Mouse (Mus musculus): ENCODE measurements around the gene Hspd1. TPM values are rescaled to one million over a fixed set of nuclear protein-coding genes. Genes with fewer than 3 reads are reported as not detected.
A peak's percentile ranks its signal among the peaks of the same experiment; 100 is the strongest.

Gene Hspd1
- polyA plus RNA-seq, 1 experiment from 2014 or later: 809 TPM

DNA sequence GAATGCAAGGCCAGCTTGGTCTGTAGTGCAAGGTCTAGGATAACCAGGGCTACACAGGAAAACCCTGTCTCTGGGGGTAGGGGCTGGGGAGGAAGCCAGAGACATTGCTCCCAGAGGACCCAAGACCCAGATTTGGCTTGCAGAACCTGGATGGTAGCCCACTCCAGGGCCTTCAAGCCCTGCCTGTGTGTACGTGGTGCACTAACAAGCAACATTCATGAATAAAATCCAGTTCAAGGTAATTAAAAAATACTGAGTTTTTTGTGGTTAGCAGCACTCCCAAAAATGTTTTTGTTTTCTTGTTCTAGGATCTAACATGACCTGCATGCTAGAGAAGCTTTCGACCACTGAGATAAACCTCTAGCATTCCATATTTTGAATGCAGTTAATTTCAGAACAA lies 4.0 kb upstream of the Hspd1 start:
- no peak overlapping the region for H3K4me2 ChIP-seq
- 85% methylated on average over 2 of the region's 2 CpGs for WGBS
- peaks cover 7% of the 10 kb centered on the region; the same call in 1 of the 2 replicates for H3K36me3 ChIP-seq (ENCODE audit: control insufficient read depth, insufficient read depth, low read length)
- no peak overlapping the region for H3K9ac ChIP-seq (ENCODE audit: low read depth, low read length)
- no peaks in the 10 kb centered on the region for H3K9me3 ChIP-seq (ENCODE audit: control insufficient read depth, low read length)
- H3K27me3 ChIP-seq (replicated peaks; ENCODE audit: control insufficient read depth, insufficient read depth, low read length): no peaks in the 10 kb centered on the region
- H3K4me1 ChIP-seq (replicated peaks; ENCODE audit: control insufficient read depth, insufficient read depth, low read length): peaks cover 4% of the 10 kb centered on the region
- no peak overlapping the region for H3K4me3 ChIP-seq (ENCODE audit: low read depth, low read length)
- peak overlapping the region; percentile 13; the same call in 1 of the 2 replicates for H3K27ac ChIP-seq (ENCODE audit: low read depth, low read length)
- DNase-seq (ENCODE audit: low spot score) (no peak), ATAC-seq (replicated peaks; ENCODE audit: low FRiP score) (no peak)

- Histone ChIP-seq H3K27me3 (replicated peaks; ENCODE audit: control insufficient read depth, insufficient read depth, low read length) (no peaks in the 10 kb centered on the region), H3K27ac (ENCODE audit: low read depth, low read length) (peak overlapping the region; percentile 40), H3K4me1 (replicated peaks; ENCODE audit: control insufficient read depth, insufficient read depth, low read length) (peaks cover 12% of the 10 kb centered on the region), H3K36me3 (ENCODE audit: control insufficient read depth, insufficient read depth, low read length) (peaks cover 12% of the 10 kb centered on the region), H3K4me3 (ENCODE audit: low read depth, low read length) (peak overlapping the region; percentile 98), H3K4me2 (peak overlapping the region; percentile 76), H3K9me3 (ENCODE audit: control insufficient read depth, low read length) (no peaks in the 10 kb centered on the region), H3K9ac (ENCODE audit: low read depth, low read length) (peak overlapping the region; percentile 99)
- ATAC-seq (replicated peaks; ENCODE audit: low FRiP score) (no peak), DNase-seq (ENCODE audit: low spot score) (no peak)
- 66% methylated on average over 5 of the region's 5 CpGs for WGBS
Observed at GRCm38 (mm10) chr1:55089498-55090064, 1.5 kb upstream of the Hspd1 start.

DNA sequence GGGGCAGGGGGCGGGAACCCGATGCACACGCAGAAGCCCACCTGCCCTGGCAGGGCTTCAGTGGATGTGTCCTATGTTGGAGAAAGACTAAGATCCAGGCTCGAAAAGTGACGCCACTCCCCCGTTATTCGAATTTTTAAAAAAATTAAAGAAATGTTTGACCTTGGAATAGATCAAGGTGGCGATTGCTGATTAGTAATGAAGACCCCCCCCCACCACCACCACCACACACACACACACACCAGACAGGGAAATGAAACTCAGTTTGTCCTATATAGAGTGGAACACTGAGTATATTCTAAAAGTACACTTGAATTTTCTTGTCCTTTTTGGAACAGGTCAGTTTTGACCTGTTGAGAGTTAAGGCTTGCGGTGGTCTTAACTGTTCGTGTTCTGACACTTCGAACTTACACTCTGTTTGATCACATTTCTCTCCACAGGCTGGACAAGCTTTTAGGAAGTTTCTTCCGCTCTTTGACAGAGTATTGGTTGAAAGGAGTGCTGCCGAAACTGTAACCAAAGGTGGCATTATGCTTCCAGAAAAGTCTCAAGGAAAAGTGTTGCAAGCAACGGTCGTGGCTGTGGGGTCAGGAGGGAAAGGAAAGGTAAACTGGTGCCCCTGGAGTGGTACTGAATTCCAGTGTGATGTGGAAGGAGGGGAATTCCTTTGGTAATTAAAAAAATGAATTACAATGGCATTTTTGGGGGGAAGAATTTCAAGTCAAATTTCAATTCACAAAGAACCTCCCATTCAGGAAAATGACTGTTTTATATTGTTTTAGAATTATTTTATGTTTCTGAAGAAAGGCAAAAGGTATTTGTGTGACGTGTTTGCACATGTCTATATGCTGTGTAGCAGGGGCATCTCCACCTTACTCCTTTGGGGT lies 811 bp upstream of the Hspd1 start:
- ATAC-seq (replicated peaks; ENCODE audit: low FRiP score): no peak
- peak overlapping the region; percentile 76 for H3K4me2 ChIP-seq
- H3K4me3 ChIP-seq (ENCODE audit: low read depth, low read length): peak overlapping the region; percentile 98
- H3K4me1 ChIP-seq (replicated peaks; ENCODE audit: control insufficient read depth, insufficient read depth, low read length): peaks cover 19% of the 10 kb centered on the region
- DNase-seq (ENCODE audit: low spot score): no peak
- H3K27ac ChIP-seq (ENCODE audit: low read depth, low read length): peak overlapping the region; percentile 98
- WGBS: 3% methylated on average over 16 of the region's 16 CpGs
- peak overlapping the region; percentile 99 for H3K9ac ChIP-seq (ENCODE audit: low read depth, low read length)
- H3K27me3 ChIP-seq (replicated peaks; ENCODE audit: control insufficient read depth, insufficient read depth, low read length): no peaks in the 10 kb centered on the region
- H3K36me3 ChIP-seq (ENCODE audit: control insufficient read depth, insufficient read depth, low read length): peaks cover 19% of the 10 kb centered on the region
- no peaks in the 10 kb centered on the region for H3K9me3 ChIP-seq (ENCODE audit: control insufficient read depth, low read length)

GRCm38 (mm10) chr1:55087401-55087904 lies 590 bp downstream of the Hspd1 start:
- WGBS: under 1% methylated on average over 51 of the region's 57 CpGs
- peaks cover 19% of the 10 kb centered on the region for H3K4me1 ChIP-seq (replicated peaks; ENCODE audit: control insufficient read depth, insufficient read depth, low read length)
- no peaks in the 10 kb centered on the region for H3K9me3 ChIP-seq (ENCODE audit: control insufficient read depth, low read length)
- H3K9ac ChIP-seq (ENCODE audit: low read depth, low read length): peak overlapping the region; percentile 99
- H3K27me3 ChIP-seq (replicated peaks; ENCODE audit: control insufficient read depth, insufficient read depth, low read length): no peaks in the 10 kb centered on the region
- peak overlapping the region; percentile 98 for H3K27ac ChIP-seq (ENCODE audit: low read depth, low read length)
- DNase-seq (ENCODE audit: low spot score) (no peak), ATAC-seq (replicated peaks; ENCODE audit: low FRiP score) (peak; percentile 27)
- peak overlapping the region; percentile 76 for H3K4me2 ChIP-seq
- H3K4me3 ChIP-seq (ENCODE audit: low read depth, low read length): peak overlapping the region; percentile 98
- H3K36me3 ChIP-seq (ENCODE audit: control insufficient read depth, insufficient read depth, low read length): peaks cover 31% of the 10 kb centered on the region

GRCm38 (mm10) chr1:55086868-55087400 lies 1.1 kb downstream of the Hspd1 start:
- Histone ChIP-seq H3K4me2 (peak overlapping the region; percentile 76), H3K4me1 (replicated peaks; ENCODE audit: control insufficient read depth, insufficient read depth, low read length) (peaks cover 19% of the 10 kb centered on the region), H3K27me3 (replicated peaks; ENCODE audit: control insufficient read depth, insufficient read depth, low read length) (no peaks in the 10 kb centered on the region), H3K27ac (ENCODE audit: low read depth, low read length) (peak overlapping the region; percentile 98), H3K9me3 (ENCODE audit: control insufficient read depth, low read length) (no peaks in the 10 kb centered on the region), H3K4me3 (ENCODE audit: low read depth, low read length) (peak overlapping the region; percentile 98), H3K9ac (ENCODE audit: low read depth, low read length) (peak overlapping the region; percentile 99), H3K36me3 (ENCODE audit: control insufficient read depth, insufficient read depth, low read length) (peaks cover 35% of the 10 kb centered on the region)
- under 1% methylated on average over 13 of the region's 13 CpGs for WGBS
- ATAC-seq (replicated peaks; ENCODE audit: low FRiP score) (no peak), DNase-seq (ENCODE audit: low spot score) (peak; percentile 76)

GRCm38 (mm10) chr1:55085781-55086366 lies 2.2 kb downstream of the Hspd1 start:
- ATAC-seq (replicated peaks; ENCODE audit: low FRiP score): no peak
- no peak for DNase-seq (ENCODE audit: low spot score)
- Histone ChIP-seq H3K36me3 (ENCODE audit: control insufficient read depth, insufficient read depth, low read length) (peaks cover 37% of the 10 kb centered on the region), H3K27ac (ENCODE audit: low read depth, low read length) (peak overlapping the region; percentile 28; the same call in 1 of the 2 replicates), H3K9ac (ENCODE audit: low read depth, low read length) (peak overlapping the region; percentile 99), H3K9me3 (ENCODE audit: control insufficient read depth, low read length) (no peaks in the 10 kb centered on the region), H3K4me1 (replicated peaks; ENCODE audit: control insufficient read depth, insufficient read depth, low read length) (peaks cover 17% of the 10 kb centered on the region), H3K4me2 (peak overlapping the region; percentile 76), H3K4me3 (ENCODE audit: low read depth, low read length) (peak overlapping the region; percentile 98), H3K27me3 (replicated peaks; ENCODE audit: control insufficient read depth, insufficient read depth, low read length) (no peaks in the 10 kb centered on the region)
- WGBS: 39% methylated on average over 7 of the region's 7 CpGs

DNA sequence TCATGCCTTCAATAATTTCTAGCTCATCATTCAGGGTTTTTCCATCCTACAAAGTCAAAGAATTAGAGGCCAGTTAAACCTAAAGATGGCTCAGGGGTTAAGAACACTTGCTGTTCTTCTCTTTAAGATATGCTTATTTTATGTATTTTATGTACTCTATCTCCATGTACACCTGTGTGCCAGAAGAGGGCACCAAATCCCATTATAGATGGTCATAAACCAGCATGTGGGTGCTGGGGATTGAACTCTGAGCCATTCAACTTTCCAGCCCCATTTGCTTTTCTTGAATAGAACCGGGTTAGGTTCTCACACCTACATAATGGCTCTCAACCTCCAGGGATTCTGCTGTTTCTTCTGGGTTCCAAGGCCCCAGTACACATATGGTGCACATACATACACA lies 5.9 kb downstream of the Hspd1 start:
- Histone ChIP-seq H3K36me3 (ENCODE audit: control insufficient read depth, insufficient read depth, low read length) (peaks cover 53% of the 10 kb centered on the region), H3K9ac (ENCODE audit: low read depth, low read length) (no peak overlapping the region), H3K4me2 (no peak overlapping the region), H3K27me3 (replicated peaks; ENCODE audit: control insufficient read depth, insufficient read depth, low read length) (no peaks in the 10 kb centered on the region), H3K9me3 (ENCODE audit: control insufficient read depth, low read length) (no peaks in the 10 kb centered on the region), H3K4me3 (ENCODE audit: low read depth, low read length) (no peak overlapping the region), H3K4me1 (replicated peaks; ENCODE audit: control insufficient read depth, insufficient read depth, low read length) (peaks cover 20% of the 10 kb centered on the region), H3K27ac (ENCODE audit: low read depth, low read length) (no peak overlapping the region)
- no peak; the same call in 1 of the 2 replicates for ATAC-seq (replicated peaks; ENCODE audit: low FRiP score)
- WGBS: 70% methylated on average over 1 of the region's 1 CpGs
- DNase-seq (ENCODE audit: low spot score): no peak

GRCm38 (mm10) chr1:55079677-55080076 lies 8.4 kb downstream of the Hspd1 start:
- H3K4me3 ChIP-seq (ENCODE audit: low read depth, low read length): no peak overlapping the region
- no peaks in the 10 kb centered on the region for H3K9me3 ChIP-seq (ENCODE audit: control insufficient read depth, low read length)
- DNase-seq (ENCODE audit: low spot score): no peak
- no peak overlapping the region for H3K27ac ChIP-seq (ENCODE audit: low read depth, low read length)
- peaks cover 30% of the 10 kb centered on the region for H3K4me1 ChIP-seq (replicated peaks; ENCODE audit: control insufficient read depth, insufficient read depth, low read length)
- no peak overlapping the region for H3K4me2 ChIP-seq
- no peak overlapping the region for H3K9ac ChIP-seq (ENCODE audit: low read depth, low read length)
- 93% methylated on average over 4 of the region's 4 CpGs for WGBS
- H3K27me3 ChIP-seq (replicated peaks; ENCODE audit: control insufficient read depth, insufficient read depth, low read length): no peaks in the 10 kb centered on the region
- ATAC-seq (replicated peaks; ENCODE audit: low FRiP score): no peak
- peaks cover 49% of the 10 kb centered on the region for H3K36me3 ChIP-seq (ENCODE audit: control insufficient read depth, insufficient read depth, low read length)

Measured in liver, embryonic 11.5 days (tissue).